In genomic region chr10:117543995-117544679, GRCm38 (mm10) we compare ENCODE assay signal across 19 mouse cellular contexts.
DNase-seq lines count a peak whose midpoint lies in the region; ATAC-seq and TF ChIP-seq lines count a peak whose summit lies in the region.
"Had no signal": no experiment of that assay in that cellular context is flagged by ENCODE, and none has a peak within 500 bp of the region (broad histone marks: within the 10 kb centered on the region; RNA-seq: fewer than 3 reads in every experiment).

No protein-coding gene starts in this region.

- H3K4me3 ChIP-seq in kidney, embryonic 15.5 days (replicated peaks), result no peak overlapping the region
- H3K4me3 ChIP-seq in kidney, embryonic 14.5 days (ENCODE audit: low read length), result no peak overlapping the region
- no peak overlapping the region for H3K4me3 ChIP-seq in hindbrain, embryonic 12.5 days
- H3K4me3 ChIP-seq in hindbrain, postnatal 0 days (ENCODE audit: low read length), result no peak overlapping the region
- no peak overlapping the region for H3K4me3 ChIP-seq in midbrain, postnatal 0 days (ENCODE audit: low read depth, low read length)
- no peak overlapping the region for H3K4me3 ChIP-seq in lung, postnatal 0 days (ENCODE audit: low read depth, low read length)
- H3K4me3 ChIP-seq: embryonic facial prominence, embryonic 15.5 days; forebrain, embryonic 12.5 days; liver, embryonic 13.5 days; lung, embryonic 15.5 days had no signal

- peak overlapping the region; percentile 40 for H3K4me2 ChIP-seq in kidney, embryonic 15.5 days
- H3K4me2 ChIP-seq in kidney, embryonic 14.5 days (replicated peaks; ENCODE audit: low read depth, low read length), result no peak overlapping the region
- 0 out of 2 replicates have a peak overlapping the region, but pooled peaks have one; percentile 17 for H3K4me2 ChIP-seq in hindbrain, embryonic 12.5 days (replicated peaks)
- peak overlapping the region; percentile 29; the same call in 1 of the 2 replicates for H3K4me2 ChIP-seq in hindbrain, postnatal 0 days (ENCODE audit: low read depth, low read length)
- H3K4me2 ChIP-seq in midbrain, postnatal 0 days (ENCODE audit: low read depth, low read length, poor library complexity, severe bottlenecking), result peak overlapping the region; percentile 26
- H3K4me2 ChIP-seq in lung, postnatal 0 days (replicated peaks; ENCODE audit: low read depth, low read length), result no peak overlapping the region
- H3K4me2 ChIP-seq: embryonic facial prominence, embryonic 15.5 days; forebrain, embryonic 12.5 days; liver, embryonic 13.5 days; lung, embryonic 15.5 days had no signal

- no peaks in the 10 kb centered on the region for H3K27me3 ChIP-seq in kidney, embryonic 15.5 days
- H3K27me3 ChIP-seq in kidney, embryonic 14.5 days (ENCODE audit: control insufficient read depth, insufficient read depth, low read length), result no peaks in the 10 kb centered on the region
- no peaks in the 10 kb centered on the region for H3K27me3 ChIP-seq in hindbrain, embryonic 12.5 days
- H3K27me3 ChIP-seq in hindbrain, postnatal 0 days (ENCODE audit: insufficient read depth, low read length), result no peaks in the 10 kb centered on the region
- H3K27me3 ChIP-seq in midbrain, postnatal 0 days (ENCODE audit: insufficient read depth, low read length), result no peaks in the 10 kb centered on the region
- H3K27me3 ChIP-seq in lung, postnatal 0 days (replicated peaks; ENCODE audit: insufficient read depth, low read length), result no peaks in the 10 kb centered on the region
- H3K27me3 ChIP-seq: embryonic facial prominence, embryonic 15.5 days; forebrain, embryonic 12.5 days; liver, embryonic 13.5 days; lung, embryonic 15.5 days; Patski had no signal

- H3K9ac ChIP-seq in kidney, embryonic 15.5 days, result no peak overlapping the region
- no peak overlapping the region for H3K9ac ChIP-seq in kidney, embryonic 14.5 days (ENCODE audit: low read depth, low read length)
- H3K9ac ChIP-seq in hindbrain, embryonic 12.5 days, result no peak overlapping the region
- no peak overlapping the region for H3K9ac ChIP-seq in hindbrain, postnatal 0 days (replicated peaks; ENCODE audit: low read length)
- no peak overlapping the region for H3K9ac ChIP-seq in midbrain, postnatal 0 days (replicated peaks; ENCODE audit: low read length, poor library complexity, severe bottlenecking)
- no peak overlapping the region for H3K9ac ChIP-seq in lung, postnatal 0 days (replicated peaks; ENCODE audit: low read depth)
- H3K9ac ChIP-seq: embryonic facial prominence, embryonic 15.5 days; forebrain, embryonic 12.5 days; liver, embryonic 13.5 days; lung, embryonic 15.5 days had no signal

- no peaks in the 10 kb centered on the region for H3K36me3 ChIP-seq in kidney, embryonic 15.5 days
- no peaks in the 10 kb centered on the region for H3K36me3 ChIP-seq in kidney, embryonic 14.5 days (ENCODE audit: control insufficient read depth, insufficient read depth, low read length)
- H3K36me3 ChIP-seq in hindbrain, embryonic 12.5 days, result no peaks in the 10 kb centered on the region
- H3K36me3 ChIP-seq in hindbrain, postnatal 0 days (ENCODE audit: insufficient read depth, low read length), result no peaks in the 10 kb centered on the region
- H3K36me3 ChIP-seq in midbrain, postnatal 0 days (ENCODE audit: insufficient read depth, low read length), result no peaks in the 10 kb centered on the region
- no peaks in the 10 kb centered on the region for H3K36me3 ChIP-seq in lung, postnatal 0 days (ENCODE audit: insufficient read depth, low read length)
- H3K36me3 ChIP-seq: embryonic facial prominence, embryonic 15.5 days; forebrain, embryonic 12.5 days; liver, embryonic 13.5 days; lung, embryonic 15.5 days had no signal

- intact Hi-C loops in heart, postnatal 14 days (cut with DNase I), result no loop called here

- ATAC-seq in kidney, embryonic 15.5 days (replicated peaks; ENCODE audit: low FRiP score), result no peak
- ATAC-seq in kidney, embryonic 14.5 days (ENCODE audit: low FRiP score, low TSS enrichment), result no peak
- no peak for ATAC-seq in hindbrain, embryonic 12.5 days (ENCODE audit: low FRiP score)
- no peak for ATAC-seq in hindbrain, postnatal 0 days
- ATAC-seq in midbrain, postnatal 0 days (ENCODE audit: low FRiP score), result no peak
- no peak for ATAC-seq in lung, postnatal 0 days
- ATAC-seq: activated CD4-positive, CD25-positive, alpha-beta regulatory T cell, adult 4 months; intestine, postnatal 0 days; Patski had no signal

- TF ChIP-seq EP300 in lung, postnatal 0 days (IDR thresholded peaks at IDR 0.05), result no peak

- WGBS in kidney, embryonic 15.5 days, result 80% methylated on average over 13 of the region's 13 CpGs
- WGBS in kidney, embryonic 14.5 days, result 80% methylated on average over 13 of the region's 13 CpGs
- 83% methylated on average over 13 of the region's 13 CpGs for WGBS in hindbrain, embryonic 12.5 days
- 76% methylated on average over 13 of the region's 13 CpGs for WGBS in hindbrain, postnatal 0 days
- 72% methylated on average over 13 of the region's 13 CpGs for whole genome bisulfite sequencing in midbrain, postnatal 0 days
- WGBS in lung, postnatal 0 days, result 87% methylated on average over 13 of the region's 13 CpGs

- TF ChIP-seq CTCF in hindbrain, postnatal 0 days (IDR thresholded peaks at IDR 0.05; ENCODE audit: low read depth), result no peak
- TF ChIP-seq CTCF in midbrain, postnatal 0 days (IDR thresholded peaks at IDR 0.05), result no peak
- no peak for TF ChIP-seq CTCF in lung, postnatal 0 days (IDR thresholded peaks at IDR 0.05)

- no peak overlapping the region for H3K27ac ChIP-seq in kidney, embryonic 15.5 days
- no peak overlapping the region for H3K27ac ChIP-seq in kidney, embryonic 14.5 days (ENCODE audit: low read depth, low read length)
- no peak overlapping the region for H3K27ac ChIP-seq in hindbrain, embryonic 12.5 days
- H3K27ac ChIP-seq in hindbrain, postnatal 0 days, result no peak overlapping the region
- no peak overlapping the region for H3K27ac ChIP-seq in midbrain, postnatal 0 days (ENCODE audit: low read depth, low read length)
- H3K27ac ChIP-seq in lung, postnatal 0 days (ENCODE audit: low read length), result no peak overlapping the region
- H3K27ac ChIP-seq: embryonic facial prominence, embryonic 15.5 days; forebrain, embryonic 12.5 days; liver, embryonic 13.5 days; lung, embryonic 15.5 days had no signal

- H3K9me3 ChIP-seq in kidney, embryonic 15.5 days (replicated peaks), result no peaks in the 10 kb centered on the region
- H3K9me3 ChIP-seq in kidney, embryonic 14.5 days (ENCODE audit: control insufficient read depth, low read length), result no peaks in the 10 kb centered on the region
- no peaks in the 10 kb centered on the region for H3K9me3 ChIP-seq in hindbrain, embryonic 12.5 days (replicated peaks)
- no peaks in the 10 kb centered on the region for H3K9me3 ChIP-seq in hindbrain, postnatal 0 days (ENCODE audit: low read length)
- H3K9me3 ChIP-seq in midbrain, postnatal 0 days (ENCODE audit: low read length), result no peaks in the 10 kb centered on the region
- H3K9me3 ChIP-seq in lung, postnatal 0 days (ENCODE audit: low read length), result no peaks in the 10 kb centered on the region
- H3K9me3 ChIP-seq: embryonic facial prominence, embryonic 15.5 days; forebrain, embryonic 12.5 days; liver, embryonic 13.5 days; lung, embryonic 15.5 days had no signal

- no peak for DNase-seq in hindbrain, postnatal 0 days (ENCODE audit: low spot score)
- no peak for DNase-seq in midbrain, postnatal 0 days (ENCODE audit: low spot score)
- no peak for DNase-seq in heart, postnatal 14 days
- no peak for DNase-seq in lung, postnatal 0 days (ENCODE audit: low spot score)
- no peak for DNase-seq in testis, postnatal 10 days (ENCODE audit: low spot score)
- DNase-seq: adrenal gland, postnatal 36 days; cerebellum, adult 8-10 months; gastrocnemius, postnatal 36 days; liver, embryonic 13.5 days; spleen, adult 18-20 months had no signal

- peaks cover 5% of the 10 kb centered on the region; the same call in 1 of the 2 replicates for H3K4me1 ChIP-seq in kidney, embryonic 15.5 days
- H3K4me1 ChIP-seq in kidney, embryonic 14.5 days (ENCODE audit: control insufficient read depth, insufficient read depth, low read length), result no peaks in the 10 kb centered on the region
- no peaks in the 10 kb centered on the region for H3K4me1 ChIP-seq in hindbrain, embryonic 12.5 days
- H3K4me1 ChIP-seq in hindbrain, postnatal 0 days (ENCODE audit: insufficient read depth, low read length), result no peaks in the 10 kb centered on the region
- H3K4me1 ChIP-seq in midbrain, postnatal 0 days (ENCODE audit: insufficient read depth, low read length), result no peaks in the 10 kb centered on the region
- H3K4me1 ChIP-seq in lung, postnatal 0 days (ENCODE audit: insufficient read depth, low read depth, low read length), result no peaks in the 10 kb centered on the region
- H3K4me1 ChIP-seq: liver, embryonic 13.5 days had no signal

Comparison
In these comparisons a context has a peak if more than half of its experiments do, and no peak if none do; other contexts are left out.
1. H3K4me2 ChIP-seq: peak in kidney, embryonic 15.5 days (single experiment), hindbrain, embryonic 12.5 days (single experiment), hindbrain, postnatal 0 days (single experiment) and midbrain, postnatal 0 days (single experiment); none in kidney, embryonic 14.5 days (single experiment) and lung, postnatal 0 days (single experiment).